Mouse (Mus musculus) testis, adult 2 months (tissue): ENCODE measurements at regions not wholly inside any gene's neighbourhood (a gene's known extent, or its start where the extent isn't known, plus 50 kb on each side); places are given as distances from the start of the nearest gene placed in this dataset.

Experiments used
- CTCF ChIP-seq: fragments of 200-500 bp; IDR thresholded peaks from 2 replicates; pipeline ENCODE4 v1.5.1; 2012; ENCODE audit warnings: low read depth, mild to moderate bottlenecking, inconsistent platforms, low read length, moderate library complexity; ENCODE audit not compliant: control insufficient read depth, insufficient read depth, insufficient replicate concordance
- POLR2A ChIP-seq: fragments of 200-500 bp; IDR thresholded peaks from 2 replicates; pipeline ENCODE4 v1.6.1; 2012; ENCODE audit warnings: low read depth, mild to moderate bottlenecking, inconsistent platforms, low read length, moderate library complexity; ENCODE audit not compliant: control insufficient read depth

DNA sequence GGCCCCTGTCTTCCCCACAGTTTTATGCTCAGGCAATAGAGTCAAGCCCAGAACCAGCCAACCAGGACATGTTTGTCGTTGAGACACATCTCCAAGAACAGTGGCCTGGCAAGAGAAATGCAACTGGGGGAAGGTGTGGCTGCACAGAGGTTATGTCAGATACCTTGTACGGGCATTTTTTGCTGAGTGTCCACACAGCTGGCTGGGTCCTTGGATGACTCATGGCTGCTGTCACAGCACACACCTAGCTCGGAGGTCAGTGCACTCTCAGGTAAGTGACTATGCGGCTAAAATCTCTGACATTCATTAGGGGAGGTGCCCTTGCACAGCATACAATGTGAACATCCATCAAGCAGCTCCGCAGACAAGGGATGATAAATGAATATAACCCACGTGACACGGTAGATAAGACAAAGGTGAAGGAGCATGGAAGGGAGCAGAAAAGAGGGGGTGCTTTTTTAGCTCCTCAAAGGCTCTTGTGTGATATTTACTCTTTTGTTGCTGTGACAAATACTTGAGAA is 85.4 kb downstream of the Trim42 start:
- TF ChIP-seq POLR2A (no peak), CTCF (no peak)
